Mouse (Mus musculus) spleen, adult 2 months (tissue): ENCODE results near the gene Fxr1.

ENCODE experiments used
- CTCF ChIP-seq: fragments of 200-500 bp; IDR thresholded peaks from 2 replicates; pipeline ENCODE4 v1.5.1; 2011; ENCODE audit warnings: mild to moderate bottlenecking, inconsistent platforms; ENCODE audit not compliant: insufficient read depth, insufficient read length, insufficient replicate concordance; ENCODE audit errors: extremely low read depth
- POLR2A ChIP-seq: fragments of 200-500 bp; IDR thresholded peaks from 2 replicates; pipeline ENCODE4 v1.6.1; 2011; ENCODE audit warnings: low read depth, low read length, inconsistent platforms

GRCm38 (mm10) chr3:34034803-34035202 is 15.1 kb downstream of the Fxr1 start:
- no peak for TF ChIP-seq CTCF
- TF ChIP-seq POLR2A = no peak
